Mouse (Mus musculus) lung, embryonic 16.5 days (tissue): ENCODE measurements around the gene Gm43191. TPM values are rescaled to one million over a fixed set of nuclear protein-coding genes. Genes with fewer than 3 reads are reported as not detected.

Source experiments
- ATAC-seq: fragments of 200-750 bp; cut with Nextera tagmentation; 2 replicates; pipeline ENCODE4 v1.8.0; 2017; ENCODE audit warnings: low read depth, mild to moderate bottlenecking, moderate library complexity
- H3K27ac ChIP-seq: fragments of 300-500 bp; sonication (generic); 2 replicates; pipeline ENCODE4 v1.5.1; 2014; ENCODE audit warnings: mild to moderate bottlenecking, control low read depth, low read length
- H3K27me3 ChIP-seq: fragments of 300-500 bp; sonication (generic); 2 replicates; pipeline ENCODE4 v1.6.1; 2014; ENCODE audit warnings: low read depth, low read length, mixed read lengths; ENCODE audit not compliant: control insufficient read depth, insufficient read depth
- H3K36me3 ChIP-seq: fragments of 300-500 bp; sonication (generic); 2 replicates; pipeline ENCODE4 v1.6.1; 2014; ENCODE audit warnings: low read length; ENCODE audit not compliant: control insufficient read depth, insufficient read depth
- H3K4me1 ChIP-seq: fragments of 300-500 bp; sonication (generic); replicated peaks from 2 replicates; pipeline ENCODE4 v1.6.1; 2014; ENCODE audit warnings: low read length, mixed read lengths; ENCODE audit not compliant: control insufficient read depth, insufficient read depth
- H3K4me2 ChIP-seq: fragments of 300-500 bp; sonication (generic); 2 replicates; pipeline ENCODE4 v1.6.1; 2014; ENCODE audit warnings: low read depth, low read length, control low read depth
- H3K4me3 ChIP-seq: fragments of 300-500 bp; sonication (generic); 2 replicates; pipeline ENCODE4 v1.5.1; 2014; ENCODE audit warnings: mild to moderate bottlenecking, low read length, control low read depth
- H3K9ac ChIP-seq: fragments of 300-500 bp; sonication (generic); 2 replicates; pipeline ENCODE4 v1.6.1; 2014; ENCODE audit warnings: low read length, control low read depth
- H3K9me3 ChIP-seq: fragments of 300-500 bp; sonication (generic); 2 replicates; pipeline ENCODE4 v1.6.1; 2016; ENCODE audit warnings: low read length; ENCODE audit not compliant: control insufficient read depth
- WGBS: fragments of 180-500 bp; shearing (Covaris S2); extraction: QIAGEN DNeasy Blood & Tissue Kit; methylation state at CpG from one replicate; pipeline ENCODE4 v1.1.7; 2014; 5-methylcytosine and 5-hydroxymethylcytosine counted together
- polyA plus RNA-seq: library from polyadenylated mRNA; unstranded; fragments of >200 nt; fragmentation: Nextera tagmentation; extraction: Ambion mirVana; gene quantifications from 2 replicates; pipeline ENCODE4 v1.2.1, GENCODE M21; 2015

Gene Gm43191
- polyA plus RNA-seq, 1 experiment from 2014 or later: not detected

DNA sequence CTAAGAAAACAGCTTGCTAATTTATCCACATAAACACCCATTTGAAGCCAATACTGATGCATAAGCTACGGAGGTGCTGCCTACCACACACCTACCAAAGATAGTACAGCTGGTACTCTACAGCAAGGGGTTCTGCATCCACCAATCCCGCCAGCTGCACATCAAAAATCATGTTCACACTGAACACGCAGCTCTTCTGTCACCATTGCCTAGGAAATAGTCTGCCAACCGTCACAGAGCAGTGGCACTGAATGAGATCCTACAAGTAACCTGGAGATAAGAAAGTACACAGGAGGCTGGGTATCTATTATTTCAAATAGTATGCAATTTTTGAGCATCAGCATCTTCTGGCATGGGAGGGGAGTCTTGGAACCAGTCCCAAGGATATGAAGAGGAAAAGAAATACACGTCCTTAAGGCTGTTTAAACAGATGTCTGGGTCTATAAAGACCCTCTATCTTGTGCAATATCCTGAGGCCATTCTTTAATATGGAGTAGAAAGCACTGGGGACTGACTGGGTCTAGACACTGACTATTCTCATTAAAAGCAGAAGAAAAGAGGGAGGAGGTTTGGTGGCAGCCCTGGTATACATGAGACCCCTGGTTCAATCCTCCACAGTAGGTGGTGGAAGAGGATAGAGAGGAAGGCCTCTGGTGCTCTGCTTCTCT lies 27.6 kb downstream of the Gm43191 start:
- H3K27ac ChIP-seq: no peak overlapping the region
- peaks cover 12% of the 10 kb centered on the region for H3K4me1 ChIP-seq
- no peaks in the 10 kb centered on the region for H3K27me3 ChIP-seq
- ATAC-seq: no peak
- WGBS: 62% methylated on average over 5 of the region's 5 CpGs
- H3K4me2 ChIP-seq: no peak overlapping the region
- no peak overlapping the region for H3K9ac ChIP-seq
- H3K36me3 ChIP-seq: no peaks in the 10 kb centered on the region; the same call in 1 of the 2 replicates
- no peak overlapping the region for H3K4me3 ChIP-seq
- no peaks in the 10 kb centered on the region for H3K9me3 ChIP-seq

DNA sequence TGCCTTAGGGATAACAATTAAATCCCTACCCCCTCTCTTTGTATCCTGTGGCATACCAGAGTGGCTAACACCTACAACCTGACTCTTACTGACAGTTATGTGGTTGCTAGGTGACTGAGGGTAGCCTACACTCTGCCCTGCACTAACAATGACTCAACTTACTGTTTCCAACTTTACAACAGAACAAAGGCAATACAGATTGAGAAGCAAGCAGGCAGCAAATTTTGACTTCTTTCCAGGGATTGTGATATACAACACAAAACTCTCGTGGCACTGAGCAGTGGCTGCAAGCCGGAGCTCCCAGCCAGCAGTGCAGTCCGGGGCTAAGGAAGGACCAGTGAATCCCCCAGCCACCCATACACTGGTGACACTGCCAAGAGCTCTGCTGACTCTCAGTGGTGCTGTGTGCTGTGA lies 29.0 kb downstream of the Gm43191 start:
- Histone ChIP-seq H3K9me3 (no peaks in the 10 kb centered on the region), H3K4me1 (peaks cover 4% of the 10 kb centered on the region), H3K4me3 (no peak overlapping the region), H3K9ac (no peak overlapping the region), H3K36me3 (no peaks in the 10 kb centered on the region; the same call in 1 of the 2 replicates), H3K27me3 (no peaks in the 10 kb centered on the region), H3K4me2 (no peak overlapping the region), H3K27ac (no peak overlapping the region)
- ATAC-seq: no peak
- 63% methylated on average over 3 of the region's 3 CpGs for WGBS

DNA sequence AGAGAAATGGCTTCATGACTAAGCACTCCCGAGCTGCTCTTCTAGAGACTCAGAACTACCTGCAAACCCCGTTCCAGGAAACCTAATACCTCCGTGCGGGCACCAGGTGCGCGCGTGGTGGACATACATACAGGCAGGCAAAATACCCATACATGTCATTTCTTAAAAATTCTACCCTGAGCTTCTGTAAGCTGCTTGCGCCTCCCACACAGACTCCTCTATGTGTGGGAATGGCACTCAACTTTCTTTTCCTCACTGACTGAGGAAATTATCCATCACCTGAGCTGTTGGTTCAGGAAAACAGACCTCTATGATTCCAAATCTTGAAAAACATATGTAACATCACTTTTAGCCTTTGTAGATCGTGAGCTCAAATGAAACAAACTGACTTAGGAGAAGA lies 30.4 kb downstream of the Gm43191 start:
- Histone ChIP-seq H3K4me1 (no peaks in the 10 kb centered on the region), H3K36me3 (peaks cover 4% of the 10 kb centered on the region), H3K27ac (no peak overlapping the region), H3K4me3 (no peak overlapping the region), H3K4me2 (no peak overlapping the region), H3K27me3 (no peaks in the 10 kb centered on the region), H3K9me3 (no peaks in the 10 kb centered on the region), H3K9ac (no peak overlapping the region)
- 95% methylated on average over 9 of the region's 9 CpGs for WGBS
- ATAC-seq: no peak

DNA sequence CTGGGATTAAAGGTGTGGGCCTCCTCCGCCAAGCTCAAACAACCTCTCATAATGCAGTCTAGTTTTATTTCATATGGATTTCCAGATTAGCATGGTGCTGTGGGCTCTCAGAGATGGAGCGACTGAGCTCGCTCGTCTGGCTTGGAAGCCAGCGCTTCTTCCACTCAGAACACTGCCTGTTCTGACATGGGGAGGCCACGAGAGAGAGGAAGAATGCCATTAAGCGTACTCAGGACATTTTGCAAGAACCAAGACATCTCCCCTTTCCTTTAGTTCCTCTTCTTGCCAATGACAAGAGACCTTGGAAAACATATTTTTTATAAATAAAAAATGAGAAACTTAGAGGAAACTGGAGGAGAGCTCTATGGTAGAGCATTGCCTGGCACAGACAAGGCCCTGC lies 32.3 kb downstream of the Gm43191 start:
- peaks cover 4% of the 10 kb centered on the region for H3K36me3 ChIP-seq

DNA sequence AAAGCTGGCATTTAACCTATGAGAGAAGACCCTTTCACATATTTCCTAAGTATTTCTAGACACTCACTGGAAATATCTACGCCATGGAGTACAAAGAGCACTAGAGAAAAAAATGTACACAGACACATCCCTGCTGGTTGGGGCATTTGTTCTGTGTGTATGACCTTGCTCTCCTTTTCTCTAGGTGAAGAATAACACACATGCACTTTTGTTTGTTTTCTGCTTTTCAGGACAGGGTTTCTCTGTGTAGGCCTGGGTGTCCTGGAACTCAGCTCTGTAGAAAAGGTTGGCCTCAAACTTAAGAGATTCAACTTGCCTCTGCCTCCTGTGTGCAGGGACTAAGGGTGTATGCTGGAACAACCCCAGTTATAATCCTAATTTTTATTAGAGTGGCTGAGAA lies 34.7 kb downstream of the Gm43191 start:
- no peaks in the 10 kb centered on the region for H3K9me3 ChIP-seq
- H3K27me3 ChIP-seq: no peaks in the 10 kb centered on the region
- H3K9ac ChIP-seq: no peak overlapping the region
- no peaks in the 10 kb centered on the region for H3K4me1 ChIP-seq
- 85% methylated on average over 1 of the region's 1 CpGs for WGBS
- ATAC-seq: no peak
- no peak overlapping the region for H3K27ac ChIP-seq
- H3K36me3 ChIP-seq: peaks cover 8% of the 10 kb centered on the region
- no peak overlapping the region for H3K4me2 ChIP-seq
- no peak overlapping the region for H3K4me3 ChIP-seq

More for the DNA sequence above, 32.3 kb downstream of the Gm43191 start:
- WGBS: 91% methylated on average over 7 of the region's 7 CpGs
- H3K4me2 ChIP-seq: no peak overlapping the region
- H3K27ac ChIP-seq: no peak overlapping the region
- no peaks in the 10 kb centered on the region for H3K4me1 ChIP-seq
- no peak for ATAC-seq
- H3K9me3 ChIP-seq: no peaks in the 10 kb centered on the region
- H3K4me3 ChIP-seq: no peak overlapping the region
- no peak overlapping the region for H3K9ac ChIP-seq
- no peaks in the 10 kb centered on the region for H3K27me3 ChIP-seq

DNA sequence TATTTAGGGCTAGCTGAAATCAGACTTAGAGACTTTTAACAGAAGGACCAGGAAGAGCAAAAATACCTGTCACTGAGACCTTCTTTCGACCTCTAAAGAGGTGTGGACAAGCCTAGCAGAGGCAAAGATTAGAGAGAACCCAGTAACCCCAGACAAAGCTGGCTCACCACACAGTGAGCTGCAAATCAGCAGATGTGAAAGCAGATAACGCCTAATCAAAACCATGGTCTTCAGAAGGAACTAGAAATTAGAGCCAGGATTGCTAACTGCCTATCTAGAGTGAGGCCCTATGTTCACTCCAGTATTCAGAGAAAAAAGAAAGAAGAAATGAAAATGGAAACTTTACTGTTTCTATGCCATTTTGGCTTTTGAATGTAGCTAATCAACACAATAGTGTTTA lies 38.7 kb downstream of the Gm43191 start:
- Histone ChIP-seq H3K9ac (no peak overlapping the region), H3K4me1 (no peaks in the 10 kb centered on the region), H3K4me2 (no peak overlapping the region), H3K27me3 (no peaks in the 10 kb centered on the region), H3K9me3 (no peaks in the 10 kb centered on the region), H3K27ac (no peak overlapping the region), H3K36me3 (peaks cover 19% of the 10 kb centered on the region), H3K4me3 (no peak overlapping the region)
- 90% methylated on average over 2 of the region's 2 CpGs for WGBS
- ATAC-seq: no peak

DNA sequence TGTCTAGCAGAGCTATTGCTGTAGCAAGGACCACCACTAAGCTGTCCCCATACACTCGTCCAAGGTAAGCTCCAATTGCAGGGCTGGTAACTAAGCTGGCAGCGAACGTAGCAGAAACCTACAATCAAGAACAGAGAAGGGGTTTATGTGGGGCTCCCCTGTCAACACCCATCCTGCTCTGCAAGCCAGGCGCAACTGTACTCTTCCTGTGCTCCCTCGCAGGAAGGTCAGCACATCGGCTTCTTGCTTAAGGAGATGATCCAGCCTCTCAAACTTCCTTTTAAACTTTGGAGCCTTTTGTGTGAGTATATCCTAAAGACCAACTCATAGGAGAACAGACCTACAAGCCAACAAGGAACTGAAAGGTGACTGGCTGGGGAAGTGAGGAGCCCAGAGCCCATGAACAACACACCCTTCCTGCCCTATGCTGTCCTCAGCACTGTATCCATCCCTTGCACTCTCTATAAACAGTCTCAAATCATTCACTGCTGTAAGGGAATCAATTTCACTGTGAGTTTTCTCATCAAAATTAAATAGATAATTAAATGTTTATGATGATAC lies 39.2 kb downstream of the Gm43191 start:
- Histone ChIP-seq H3K27ac (no peak overlapping the region), H3K27me3 (no peaks in the 10 kb centered on the region), H3K9ac (no peak overlapping the region), H3K9me3 (no peaks in the 10 kb centered on the region), H3K36me3 (peaks cover 19% of the 10 kb centered on the region), H3K4me1 (no peaks in the 10 kb centered on the region), H3K4me3 (no peak overlapping the region), H3K4me2 (no peak overlapping the region)
- WGBS: 92% methylated on average over 6 of the region's 6 CpGs
- ATAC-seq: no peak

DNA sequence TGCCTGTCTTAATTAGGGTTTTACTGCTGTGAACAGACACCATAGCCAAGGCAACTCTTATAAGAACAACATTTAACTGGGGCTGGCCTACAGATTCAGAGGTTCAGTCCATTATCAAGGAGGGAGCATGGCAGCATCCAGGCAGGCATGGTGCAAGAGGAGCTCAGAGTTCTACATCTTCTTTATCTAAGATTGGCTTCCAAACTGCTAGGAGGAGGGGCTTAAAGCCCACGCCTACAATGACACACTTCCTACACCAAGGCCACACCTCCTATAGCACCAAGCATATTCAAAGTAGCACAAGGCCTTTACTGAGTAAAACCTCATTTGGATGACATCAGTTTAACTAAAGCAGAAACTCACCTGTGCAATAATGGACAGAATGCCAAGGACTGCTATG lies 41.0 kb downstream of the Gm43191 start:
- H3K4me2 ChIP-seq: no peak overlapping the region
- H3K9me3 ChIP-seq: no peaks in the 10 kb centered on the region
- no peaks in the 10 kb centered on the region for H3K4me1 ChIP-seq
- 85% methylated on average over 1 of the region's 1 CpGs for whole genome bisulfite sequencing
- no peaks in the 10 kb centered on the region for H3K27me3 ChIP-seq
- ATAC-seq: no peak
- no peak overlapping the region for H3K27ac ChIP-seq
- no peak overlapping the region for H3K9ac ChIP-seq
- no peak overlapping the region for H3K4me3 ChIP-seq
- peaks cover 26% of the 10 kb centered on the region for H3K36me3 ChIP-seq

DNA sequence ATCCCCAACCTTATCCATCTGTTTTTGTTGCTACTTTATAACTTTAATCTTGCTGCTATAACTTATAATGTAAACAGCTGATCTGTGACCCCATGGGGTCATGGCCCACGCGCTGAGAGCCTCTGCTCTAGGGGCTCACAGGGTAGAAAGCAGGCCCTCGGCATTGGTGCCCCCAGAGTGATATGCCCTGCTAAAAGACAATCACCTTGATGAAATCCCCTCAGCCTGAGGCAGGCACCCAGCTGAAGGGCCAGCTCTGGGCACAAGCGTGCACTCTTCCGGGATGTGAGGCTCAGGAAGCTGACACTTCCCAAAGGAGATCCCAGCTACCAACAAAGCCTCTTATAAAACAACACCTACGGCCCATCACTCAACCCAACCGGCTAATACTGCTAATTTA lies 42.5 kb downstream of the Gm43191 start:
- H3K36me3 ChIP-seq: peaks cover 39% of the 10 kb centered on the region
- H3K27ac ChIP-seq: no peak overlapping the region
- ATAC-seq: no peak

More for the DNA sequence above, 42.5 kb downstream of the Gm43191 start:
- no peak overlapping the region for H3K4me2 ChIP-seq
- no peak overlapping the region for H3K9ac ChIP-seq
- no peaks in the 10 kb centered on the region for H3K27me3 ChIP-seq
- no peak overlapping the region for H3K4me3 ChIP-seq
- no peaks in the 10 kb centered on the region for H3K4me1 ChIP-seq
- 83% methylated on average over 7 of the region's 7 CpGs for WGBS
- no peaks in the 10 kb centered on the region for H3K9me3 ChIP-seq
